Mouse (Mus musculus): ENCODE data around the gene Lias.

- TF ChIP-seq CTCF (IDR thresholded peaks at IDR 0.05; ENCODE audit: borderline replicate concordance, insufficient read depth, low read depth, low read length), result no peak
- no peak for TF ChIP-seq POLR2A (IDR thresholded peaks at IDR 0.05; ENCODE audit: borderline replicate concordance, insufficient read depth, low read length)
These were observed 33.5 kb upstream of the Lias start for GRCm38 (mm10) chr5:65357771-65358170.

Measured in cerebellum, adult 2 months (tissue).